Comparison of ENCODE assay signal across 11 mouse cellular contexts in genomic region chr16:69424661-69425634, GRCm38 (mm10).
"Had no signal": no experiment of that assay in that cellular context is flagged by ENCODE, and none has a peak within 500 bp of the region (broad histone marks: within the 10 kb centered on the region; RNA-seq: fewer than 3 reads in every experiment).

No protein-coding gene starts in this region.

- H3K4me3 ChIP-seq: left cerebral cortex, adult 2 months; limb, embryonic 10.5 days; liver, embryonic 15.5 days; midbrain, embryonic 12.5 days had no signal

- H3K4me2 ChIP-seq: liver, embryonic 11.5 days; liver, embryonic 15.5 days; midbrain, embryonic 12.5 days had no signal

- H3K27ac ChIP-seq: left cerebral cortex, adult 2 months; limb, embryonic 10.5 days; liver, embryonic 15.5 days; midbrain, embryonic 12.5 days had no signal

- H3K27me3 ChIP-seq: liver, embryonic 15.5 days; midbrain, embryonic 12.5 days had no signal

- DNase-seq: kidney, postnatal 10 days; lung, adult 2 months; lung, postnatal 4 days; right cerebral cortex, postnatal 25 days; thymus, postnatal 4 days had no signal

- H3K36me3 ChIP-seq: limb, embryonic 10.5 days; liver, embryonic 15.5 days; midbrain, embryonic 12.5 days had no signal

- H3K9me3 ChIP-seq: limb, embryonic 10.5 days; liver, embryonic 15.5 days; midbrain, embryonic 12.5 days had no signal

- H3K9ac ChIP-seq: liver, embryonic 15.5 days; midbrain, embryonic 12.5 days had no signal

- ATAC-seq: lung, postnatal 0 days had no signal

- H3K4me1 ChIP-seq: limb, embryonic 10.5 days; liver, embryonic 15.5 days had no signal
